Mouse (Mus musculus): ENCODE measurements around the gene Atp6v0c. TPM values are rescaled to one million over a fixed set of nuclear protein-coding genes. Genes with fewer than 3 reads are reported as not detected.
A peak's percentile ranks its signal among the peaks of the same experiment; 100 is the strongest.

The Atp6v0c gene
- total and polyA plus RNA-seq, 3 experiments: 58.4 to 515 (median 125) TPM

GRCm38 (mm10) chr17:24163176-24163962, 6.1 kb downstream of the Atp6v0c start, which contains the start of gene Amdhd2 (continued):
- TF ChIP-seq SMC3 (IDR thresholded peaks at IDR 0.05; ENCODE audit: low read depth, low read length) (0 out of 2 replicates have a peak, but pooled peaks have one; percentile 13), E2F4 (IDR thresholded peaks at IDR 0.05; ENCODE audit: borderline replicate concordance, low read depth, low read length) (no peak), POLR2AphosphoS2 (IDR thresholded peaks at IDR 0.05; ENCODE audit: low read length) (peak; percentile 92), MYB (IDR thresholded peaks at IDR 0.05; ENCODE audit: low read depth, low read length) (no peak), TCF12 (IDR thresholded peaks at IDR 0.05; ENCODE audit: low read depth, low read length) (0 out of 2 replicates have a peak, but pooled peaks have one; percentile 18), TAL1 (IDR thresholded peaks at IDR 0.05; ENCODE audit: low read length) (no peak), BHLHE40 (IDR thresholded peaks at IDR 0.05; ENCODE audit: borderline replicate concordance, low read depth, low read length) (peak; percentile 96), ELF1 (IDR thresholded peaks at IDR 0.05; ENCODE audit: low read depth, low read length) (peak; percentile 56; the same call in 1 of the 2 replicates), HCFC1 (IDR thresholded peaks at IDR 0.05; ENCODE audit: low read depth, low read length) (peak; percentile 83), CTCF (IDR thresholded peaks at IDR 0.05 in 2 of 3, conservative IDR thresholded peaks at IDR 0.05 in 1 of 3; ENCODE audit: control insufficient read depth in 1 of 3, insufficient read depth in 1 of 3, low read depth in 2 of 3, low read length in 3 of 3, poor library complexity in 1 of 3, severe bottlenecking in 1 of 3) (no peak), CHD2 (IDR thresholded peaks at IDR 0.05; ENCODE audit: low read length) (peak; percentile 55), USF1 (IDR thresholded peaks at IDR 0.05; ENCODE audit: low read depth, low read length) (peak; percentile 94), GABPA (IDR thresholded peaks at IDR 0.05; ENCODE audit: low read depth, low read length) (no peak), RAD21 (IDR thresholded peaks at IDR 0.05; ENCODE audit: low read depth, low read length) (no peak), MAX (IDR thresholded peaks at IDR 0.05; ENCODE audit: low read length) (peak; percentile 95), MAZ (IDR thresholded peaks at IDR 0.05; ENCODE audit: low read depth, low read length) (no peak)

GRCm38 (mm10) chr17:24162584-24163175, 6.8 kb downstream of the Atp6v0c start:
- H3K9me3 ChIP-seq (replicated peaks; ENCODE audit: insufficient read depth, low read length): no peaks in the 10 kb centered on the region
- TF ChIP-seq CTCF (IDR thresholded peaks at IDR 0.05 in 2 of 3, conservative IDR thresholded peaks at IDR 0.05 in 1 of 3; ENCODE audit: control insufficient read depth in 1 of 3, insufficient read depth in 1 of 3, low read depth in 2 of 3, low read length in 3 of 3, poor library complexity in 1 of 3, severe bottlenecking in 1 of 3): no peak
- TF ChIP-seq BHLHE40 (IDR thresholded peaks at IDR 0.05; ENCODE audit: borderline replicate concordance, low read depth, low read length): 0 out of 2 replicates have a peak, but pooled peaks have one; percentile 35
- no peak for TF ChIP-seq E2F4 (IDR thresholded peaks at IDR 0.05; ENCODE audit: borderline replicate concordance, low read depth, low read length)
- TF ChIP-seq NELFE (IDR thresholded peaks at IDR 0.05; ENCODE audit: low read depth, low read length): peak; percentile 33; the same call in 1 of the 2 replicates
- TF ChIP-seq USF1 (IDR thresholded peaks at IDR 0.05; ENCODE audit: low read depth, low read length): 0 out of 2 replicates have a peak, but pooled peaks have one; percentile 6
- TF ChIP-seq SMC3 (IDR thresholded peaks at IDR 0.05; ENCODE audit: low read depth, low read length): no peak
- H3K27ac ChIP-seq (ENCODE audit: control insufficient read depth, low read depth, low read length): peak overlapping the region; percentile 66
- H3K4me3 ChIP-seq (ENCODE audit: control insufficient read depth in 1 of 2, insufficient read depth in 1 of 2, low read depth in 2 of 2, low read length in 2 of 2): peak overlapping the region; percentile 62 to 87
- DNase-seq (ENCODE audit: low read depth, low spot score): peak; percentile 63
- peaks cover 16% of the 10 kb centered on the region for H3K79me2 ChIP-seq (ENCODE audit: control insufficient read depth, insufficient read depth, low read length, poor library complexity)
- H3K27me3 ChIP-seq (ENCODE audit: control insufficient read depth in 1 of 2, insufficient read depth in 2 of 2, low read length in 2 of 2): no peaks in the 10 kb centered on the region
- peaks cover 2 to 15% of the 10 kb centered on the region in 2 experiments; a peak in 3 of 4 replicates for H3K4me1 ChIP-seq (ENCODE audit: control insufficient read depth in 1 of 2, insufficient read depth in 2 of 2, low read length in 2 of 2)
- peaks cover 4 to 10% of the 10 kb centered on the region in 2 experiments for H3K36me3 ChIP-seq (ENCODE audit: control insufficient read depth in 1 of 2, insufficient read depth in 2 of 2, low read length in 2 of 2)
- peak overlapping the region; percentile 66 for H3K9ac ChIP-seq (ENCODE audit: control insufficient read depth, low read depth, low read length, poor library complexity, severe bottlenecking)

All from MEL (cell line).